8 mouse cellular contexts compared by ENCODE assay signal in genomic region chrX:94233936-94234531, GRCm38 (mm10). TPM values are rescaled to one million over a fixed set of nuclear protein-coding genes. Genes with fewer than 3 reads are reported as not detected.
DNase-seq lines count a peak whose midpoint lies in the region; ATAC-seq and TF ChIP-seq lines count a peak whose summit lies in the region.

No protein-coding gene starts in this region.

- no peak for DNase-seq in left cerebral cortex, adult 2 months (ENCODE audit: extremely low spot score in 1 of 2, low spot score in 2 of 2)
- DNase-seq in left cerebral cortex, adult 11 months (ENCODE audit: low spot score), result no peak
- DNase-seq in hindbrain, postnatal 0 days (ENCODE audit: low spot score), result no peak
- no peak for DNase-seq in spleen, postnatal 14 days (ENCODE audit: low spot score in 2 of 2)
- no peak for DNase-seq in embryo, embryonic 10.5 days (ENCODE audit: low spot score)
- no peak for DNase-seq in urinary bladder, adult 2 months (ENCODE audit: low spot score)

- no peaks in the 10 kb centered on the region for H3K4me1 ChIP-seq in brown adipose tissue, adult 24 weeks (ENCODE audit: control insufficient read depth, insufficient read depth, insufficient read length, low read length)
- no peaks in the 10 kb centered on the region for H3K4me1 ChIP-seq in hindbrain, postnatal 0 days (ENCODE audit: insufficient read depth, low read length)
- no peaks in the 10 kb centered on the region for H3K4me1 ChIP-seq in midbrain, embryonic 13.5 days (replicated peaks)

- H3K27ac ChIP-seq in left cerebral cortex, adult 2 months, result peak overlapping the region; percentile 93
- H3K27ac ChIP-seq in brown adipose tissue, adult 24 weeks (replicated peaks; ENCODE audit: low read depth, low read length), result no peak overlapping the region
- H3K27ac ChIP-seq in hindbrain, postnatal 0 days, result peak overlapping the region; percentile 83
- H3K27ac ChIP-seq in midbrain, embryonic 13.5 days, result peak overlapping the region; percentile 89

- no peak; the same call in 1 of the 2 replicates for ATAC-seq in hindbrain, postnatal 0 days
- ATAC-seq in midbrain, embryonic 13.5 days, result no peak

- H3K4me3 ChIP-seq in left cerebral cortex, adult 2 months, result peak overlapping the region; percentile 65
- peak overlapping the region; percentile 88 for H3K4me3 ChIP-seq in brown adipose tissue, adult 24 weeks (ENCODE audit: insufficient read depth, low read depth, low read length)
- H3K4me3 ChIP-seq in hindbrain, postnatal 0 days (ENCODE audit: low read length), result peak overlapping the region; percentile 62
- peak overlapping the region; percentile 66 for H3K4me3 ChIP-seq in midbrain, embryonic 13.5 days (replicated peaks)

- H3K36me3 ChIP-seq in hindbrain, postnatal 0 days (ENCODE audit: insufficient read depth, low read length), result no peaks in the 10 kb centered on the region
- H3K36me3 ChIP-seq in midbrain, embryonic 13.5 days, result no peaks in the 10 kb centered on the region

- 20% methylated on average over 24 of the region's 25 CpGs for WGBS in hindbrain, postnatal 0 days
- WGBS in midbrain, embryonic 13.5 days, result 14% methylated on average over 25 of the region's 25 CpGs

- H3K4me2 ChIP-seq in hindbrain, postnatal 0 days (ENCODE audit: low read depth, low read length), result peak overlapping the region; percentile 55
- peak overlapping the region; percentile 54 for H3K4me2 ChIP-seq in midbrain, embryonic 13.5 days (replicated peaks)

- intact Hi-C loops in left cerebral cortex, adult 2 months (cut with DNase I), result loop anchor here (1.0 kb wide), 2 partner anchors 22 to 132 kb away; partner anchors contain the start of genes Eif2s3x and Fam90a1b

- no peak for TF ChIP-seq CTCF in left cerebral cortex, adult 2 months (IDR thresholded peaks at IDR 0.05)
- TF ChIP-seq CTCF in hindbrain, postnatal 0 days (IDR thresholded peaks at IDR 0.05; ENCODE audit: low read depth), result no peak

- no peaks in the 10 kb centered on the region for H3K9me3 ChIP-seq in hindbrain, postnatal 0 days (ENCODE audit: low read length)
- no peaks in the 10 kb centered on the region for H3K9me3 ChIP-seq in midbrain, embryonic 13.5 days

- H3K27me3 ChIP-seq in hindbrain, postnatal 0 days (ENCODE audit: insufficient read depth, low read length), result peaks cover 10% of the 10 kb centered on the region; the same call in 1 of the 2 replicates
- H3K27me3 ChIP-seq in midbrain, embryonic 13.5 days, result peaks cover 85% of the 10 kb centered on the region

- H3K9ac ChIP-seq in hindbrain, postnatal 0 days (replicated peaks; ENCODE audit: low read length), result peak overlapping the region; percentile 73
- peak overlapping the region; percentile 74 for H3K9ac ChIP-seq in midbrain, embryonic 13.5 days (replicated peaks)

RNA-seq across cellular contexts. Expression of gene Klhl15, which starts 0.4 kb away (rescaled TPM):
- 10 to 100 TPM; 28.5 to 30.9 TPM for total RNA-seq in left cerebral cortex, adult 2 months (2021)
- 4.5 and 5.1 TPM in 2 replicates for polyA plus RNA-seq in brown adipose tissue, adult 24 weeks (2012; ENCODE audit: insufficient read depth, insufficient read length, missing spikeins)
- 21.7 and 26.5 TPM in 2 replicates for total RNA-seq in hindbrain, postnatal 0 days (2014; rRNA removed)
- polyA plus RNA-seq in hindbrain, postnatal 0 days (2015; fragmentation: Nextera tagmentation; extraction: Ambion mirVana), result 8.6 and 8.7 TPM in 2 replicates
- polyA plus RNA-seq in midbrain, embryonic 13.5 days (2015; fragmentation: Nextera tagmentation; extraction: Ambion mirVana), result 10.5 and 11.1 TPM in 2 replicates
- polyA plus RNA-seq in urinary bladder, adult 2 months (2012; rRNA removed), result 3.9 and 4.5 TPM in 2 replicates

RNA-seq across cellular contexts. Expression of gene Eif2s3x, which starts 21.4 kb away (rescaled TPM):
- total RNA-seq in left cerebral cortex, adult 2 months (2021), result 100 to 1,000 TPM in 1 of 2 experiments, 10 to 100 TPM in 1; 99.9 to 153 TPM
- polyA plus RNA-seq in brown adipose tissue, adult 24 weeks (2012; ENCODE audit: insufficient read depth, insufficient read length, missing spikeins), result 81.5 and 82.8 TPM in 2 replicates
- total RNA-seq in hindbrain, postnatal 0 days (2014; rRNA removed), result 179 and 196 TPM in 2 replicates
- polyA plus RNA-seq in hindbrain, postnatal 0 days (2015; fragmentation: Nextera tagmentation; extraction: Ambion mirVana), result 55.5 and 88.1 TPM in 2 replicates
- 98.2 and 103 TPM in 2 replicates for polyA plus RNA-seq in midbrain, embryonic 13.5 days (2015; fragmentation: Nextera tagmentation; extraction: Ambion mirVana)
- polyA plus RNA-seq in urinary bladder, adult 2 months (2012; rRNA removed), result 69.7 and 82.5 TPM in 2 replicates
